Mouse (Mus musculus) lung, embryonic 16.5 days (tissue): ENCODE data around the gene Ddr2. TPM values are rescaled to one million over a fixed set of nuclear protein-coding genes. Genes with fewer than 3 reads are reported as not detected.

Experiments
- ATAC-seq: fragments of 200-750 bp; cut with Nextera tagmentation; 2 replicates; pipeline ENCODE4 v1.8.0; 2017; ENCODE audit warnings: low read depth, mild to moderate bottlenecking, moderate library complexity
- H3K27ac ChIP-seq: fragments of 300-500 bp; sonication (generic); 2 replicates; pipeline ENCODE4 v1.5.1; 2014; ENCODE audit warnings: mild to moderate bottlenecking, control low read depth, low read length
- H3K27me3 ChIP-seq: fragments of 300-500 bp; sonication (generic); 2 replicates; pipeline ENCODE4 v1.6.1; 2014; ENCODE audit warnings: low read depth, low read length, mixed read lengths; ENCODE audit not compliant: control insufficient read depth, insufficient read depth
- H3K36me3 ChIP-seq: fragments of 300-500 bp; sonication (generic); 2 replicates; pipeline ENCODE4 v1.6.1; 2014; ENCODE audit warnings: low read length; ENCODE audit not compliant: control insufficient read depth, insufficient read depth
- H3K4me1 ChIP-seq: fragments of 300-500 bp; sonication (generic); replicated peaks from 2 replicates; pipeline ENCODE4 v1.6.1; 2014; ENCODE audit warnings: low read length, mixed read lengths; ENCODE audit not compliant: control insufficient read depth, insufficient read depth
- H3K4me2 ChIP-seq: fragments of 300-500 bp; sonication (generic); 2 replicates; pipeline ENCODE4 v1.6.1; 2014; ENCODE audit warnings: low read depth, low read length, control low read depth
- H3K4me3 ChIP-seq: fragments of 300-500 bp; sonication (generic); 2 replicates; pipeline ENCODE4 v1.5.1; 2014; ENCODE audit warnings: mild to moderate bottlenecking, low read length, control low read depth
- H3K9ac ChIP-seq: fragments of 300-500 bp; sonication (generic); 2 replicates; pipeline ENCODE4 v1.6.1; 2014; ENCODE audit warnings: low read length, control low read depth
- H3K9me3 ChIP-seq: fragments of 300-500 bp; sonication (generic); 2 replicates; pipeline ENCODE4 v1.6.1; 2016; ENCODE audit warnings: low read length; ENCODE audit not compliant: control insufficient read depth
- WGBS: fragments of 180-500 bp; shearing (Covaris S2); extraction: QIAGEN DNeasy Blood & Tissue Kit; methylation state at CpG from one replicate; pipeline ENCODE4 v1.1.7; 2014; 5-methylcytosine and 5-hydroxymethylcytosine counted together
- polyA plus RNA-seq: library from polyadenylated mRNA; unstranded; fragments of >200 nt; fragmentation: Nextera tagmentation; extraction: Ambion mirVana; gene quantifications from 2 replicates; pipeline ENCODE4 v1.2.1, GENCODE M21; 2015

The Ddr2 gene
- polyA plus RNA-seq, 1 experiment from 2014 or later: 45.0 TPM

GRCm38 (mm10) chr1:169931698-169932097 lies 178.9 kb downstream of the Ddr2 start:
- Histone ChIP-seq H3K9me3 (no peaks in the 10 kb centered on the region), H3K4me1 (peaks cover 2% of the 10 kb centered on the region; the same call in 1 of the 2 replicates), H3K4me2 (no peak overlapping the region), H3K27ac (no peak overlapping the region), H3K4me3 (no peak overlapping the region), H3K27me3 (no peaks in the 10 kb centered on the region), H3K36me3 (no peaks in the 10 kb centered on the region), H3K9ac (no peak overlapping the region)
- ATAC-seq: no peak
- 77% methylated on average over 7 of the region's 7 CpGs for WGBS

DNA sequence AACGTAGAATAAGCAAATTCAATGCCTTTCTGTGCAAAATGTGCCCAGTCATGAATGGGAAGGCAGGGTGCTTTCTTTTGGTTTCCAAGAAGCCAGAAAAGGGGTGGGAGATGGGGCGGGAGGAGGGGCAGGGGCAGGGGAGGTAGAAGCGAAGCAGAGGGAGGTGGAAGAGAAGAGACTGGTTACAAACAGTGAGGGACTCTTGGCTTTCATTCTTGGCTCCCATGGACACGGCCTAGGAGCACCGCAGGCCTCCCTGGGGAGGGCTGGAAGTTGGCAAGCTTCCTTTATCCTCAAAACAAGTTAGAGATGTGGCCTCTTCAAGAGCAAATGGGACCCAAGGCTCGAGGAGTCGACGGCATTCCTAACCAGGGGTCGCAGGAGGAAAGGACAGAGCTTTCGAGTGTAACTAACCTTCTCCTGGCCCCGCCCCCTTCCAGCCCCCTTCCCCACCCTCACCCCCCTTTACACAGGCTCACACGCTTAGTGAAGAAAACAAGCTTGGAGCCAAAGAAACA lies 182.0 kb downstream of the Ddr2 start, which contains the start of gene Ccdc190:
TSS of gene Ccdc190 (plus strand) at position 195 of the 518 bp plus-strand sequence.
- no peak within 1 kb of the TSS for H3K9ac ChIP-seq
- WGBS: 16% methylated on average over 12 of the region's 12 CpGs
- no peaks in the 10 kb centered on the region for H3K36me3 ChIP-seq
- H3K9me3 ChIP-seq: no peaks in the 10 kb centered on the region
- peaks cover 2% of the 10 kb centered on the region; the same call in 1 of the 2 replicates for H3K4me1 ChIP-seq
- peak within 1 kb of the TSS; percentile 22; the same call in 1 of the 2 replicates for H3K4me2 ChIP-seq
- H3K4me3 ChIP-seq: no peak within 1 kb of the TSS
- H3K27ac ChIP-seq: no peak within 1 kb of the TSS
- no peaks in the 10 kb centered on the region for H3K27me3 ChIP-seq
- ATAC-seq: peak; percentile 73

DNA sequence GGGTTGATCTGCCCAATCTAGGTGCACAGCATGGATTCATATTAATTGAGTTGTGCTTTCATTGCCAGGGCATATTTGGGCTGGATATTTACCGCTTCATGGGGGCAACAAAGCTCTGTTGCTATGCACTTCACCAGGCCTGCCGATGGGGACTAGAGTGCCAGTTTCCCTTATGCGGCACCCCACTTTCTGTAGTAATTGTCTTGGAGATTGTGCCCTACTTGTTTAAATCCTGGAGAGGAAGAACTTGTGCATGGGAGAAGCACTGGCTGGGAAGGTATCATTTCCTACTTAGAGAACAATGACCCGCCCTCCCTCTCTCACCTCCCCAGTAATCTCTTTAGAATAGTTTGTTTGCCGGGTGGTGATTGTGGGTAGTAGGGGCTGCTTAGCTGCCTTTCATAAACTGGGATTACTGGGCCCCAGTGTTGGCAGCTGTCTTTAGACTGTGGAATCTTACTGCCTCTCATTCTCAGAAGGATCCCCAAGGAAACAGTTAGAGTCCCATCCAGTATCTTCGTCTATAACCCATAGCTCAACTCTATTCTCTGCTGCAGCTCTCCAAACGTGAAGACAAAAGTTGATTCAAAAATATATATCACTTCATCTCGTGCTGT lies 182.7 kb downstream of the Ddr2 start:
- Histone ChIP-seq H3K27me3 (no peaks in the 10 kb centered on the region), H3K4me3 (no peak overlapping the region), H3K27ac (no peak overlapping the region), H3K4me2 (peak overlapping the region; percentile 22; the same call in 1 of the 2 replicates), H3K9me3 (no peaks in the 10 kb centered on the region), H3K36me3 (no peaks in the 10 kb centered on the region), H3K4me1 (peaks cover 2% of the 10 kb centered on the region; the same call in 1 of the 2 replicates), H3K9ac (no peak overlapping the region)
- ATAC-seq: no peak
- 57% methylated on average over 8 of the region's 8 CpGs for WGBS

GRCm38 (mm10) chr1:169924567-169924966 lies 186.0 kb downstream of the Ddr2 start:
- Histone ChIP-seq H3K4me2 (no peak overlapping the region), H3K9me3 (no peaks in the 10 kb centered on the region), H3K9ac (no peak overlapping the region), H3K4me1 (peaks cover 2% of the 10 kb centered on the region; the same call in 1 of the 2 replicates), H3K27ac (no peak overlapping the region), H3K4me3 (no peak overlapping the region), H3K36me3 (no peaks in the 10 kb centered on the region), H3K27me3 (0 out of 2 replicates have a peak, but pooled peaks cover 2% of the 10 kb centered on the region)
- 61% methylated on average over 2 of the region's 2 CpGs for WGBS
- ATAC-seq: no peak

Other genes starting within 250 kb of the Ddr2 start
- 0.35 and 0.44 TPM in 2 replicates for gene Ccdc190, start 182.1 kb downstream of the Ddr2 start, polyA plus RNA-seq
- 10.1 and 11.0 TPM in 2 replicates for gene Hsd17b7, start 141.5 kb downstream of the Ddr2 start, polyA plus RNA-seq
- gene Uap1, start 64.2 kb upstream of the Ddr2 start, polyA plus RNA-seq: 52.7 and 53.6 TPM in 2 replicates
- 6.8 and 7.3 TPM in 2 replicates for gene Uhmk1, start 104.6 kb upstream of the Ddr2 start, polyA plus RNA-seq
- gene Sh2d1b2, start 122.0 kb upstream of the Ddr2 start, polyA plus RNA-seq: 0.58 TPM in 1 of 2 replicates, not detected in the other
- 1.3 and 1.4 TPM in 2 replicates for gene Sh2d1b1, start 166.6 kb upstream of the Ddr2 start, polyA plus RNA-seq
- gene Gm7694, start 195.6 kb upstream of the Ddr2 start, polyA plus RNA-seq: 3.1 and 3.3 TPM in 2 replicates
- gene Spata46, start 198.0 kb upstream of the Ddr2 start, polyA plus RNA-seq: 1.2 and 1.3 TPM in 2 replicates